Mouse (Mus musculus): ENCODE measurements around the gene Dusp21. TPM values are rescaled to one million over a fixed set of nuclear protein-coding genes. Genes with fewer than 3 reads are reported as not detected.

The Dusp21 gene
- not detected in 2 replicates for polyA plus RNA-seq (2012; rRNA removed)

GRCm38 (mm10) chrX:18145557-18145956 lies at the start of gene Dusp21:
TSS of gene Dusp21 (plus strand) at chrX:18145857.
- DNase-seq (ENCODE audit: low read depth, low spot score), result no peak
- 90% methylated on average over 1 of the region's 1 CpGs for WGBS

- no peak for DNase-seq (ENCODE audit: low read depth, low spot score)
- 64% methylated on average over 4 of the region's 4 CpGs for WGBS
Measured at GRCm38 (mm10) chrX:18160734-18161442, 15.2 kb downstream of the Dusp21 start.

- DNase-seq (ENCODE audit: low read depth, low spot score), result no peak
- WGBS, result 1% methylated on average over 26 of the region's 28 CpGs
Measured at GRCm38 (mm10) chrX:18161796-18162191, 16.1 kb downstream of the Dusp21 start.

GRCm38 (mm10) chrX:18162192-18162857 lies 16.7 kb downstream of the Dusp21 start, which contains the start of gene Kdm6a:
TSS of gene Kdm6a (plus strand) at chrX:18162575.
- WGBS, result under 1% methylated on average over 50 of the region's 50 CpGs
- DNase-seq (ENCODE audit: low read depth, low spot score), result peak; percentile 87

- no peak for DNase-seq (ENCODE audit: low read depth, low spot score)
- under 1% methylated on average over 84 of the region's 95 CpGs for WGBS
Measured at GRCm38 (mm10) chrX:18162861-18163731, 17.4 kb downstream of the Dusp21 start.

- no peak for DNase-seq (ENCODE audit: low read depth, low spot score)
- WGBS, result 2% methylated on average over 10 of the region's 10 CpGs
Measured at GRCm38 (mm10) chrX:18163917-18164624, 18.4 kb downstream of the Dusp21 start.

GRCm38 (mm10) chrX:18165121-18165520 lies 19.5 kb downstream of the Dusp21 start:
- DNase-seq (ENCODE audit: low read depth, low spot score), result no peak
- 29% methylated on average over 2 of the region's 2 CpGs for WGBS

- WGBS, result 48% methylated on average over 3 of the region's 3 CpGs
- DNase-seq (ENCODE audit: low read depth, low spot score), result no peak
Measured at GRCm38 (mm10) chrX:18166961-18167360, 21.3 kb downstream of the Dusp21 start.

GRCm38 (mm10) chrX:18168940-18169339 lies 23.3 kb downstream of the Dusp21 start:
- no peak for DNase-seq (ENCODE audit: low read depth, low spot score)
- 71% methylated on average over 1 of the region's 1 CpGs for WGBS

GRCm38 (mm10) chrX:18174831-18175230 lies 29.2 kb downstream of the Dusp21 start:
- DNase-seq (ENCODE audit: low read depth, low spot score), result no peak

GRCm38 (mm10) chrX:18177803-18178202 lies 32.1 kb downstream of the Dusp21 start:
- no peak for DNase-seq (ENCODE audit: low read depth, low spot score)
- 88% methylated on average over 4 of the region's 4 CpGs for WGBS

More at GRCm38 (mm10) chrX:18174831-18175230, 29.2 kb downstream of the Dusp21 start:
- WGBS, result 27% methylated on average over 4 of the region's 4 CpGs

GRCm38 (mm10) chrX:18179492-18179891 lies 33.8 kb downstream of the Dusp21 start:
- WGBS, result 56% methylated on average over 1 of the region's 1 CpGs
- no peak for DNase-seq (ENCODE audit: low read depth, low spot score)

- DNase-seq (ENCODE audit: low read depth, low spot score), result no peak
Measured at GRCm38 (mm10) chrX:18187203-18187602, 41.5 kb downstream of the Dusp21 start.

GRCm38 (mm10) chrX:18188293-18188692 lies 42.6 kb downstream of the Dusp21 start:
- WGBS, result 83% methylated on average over 2 of the region's 2 CpGs

More at GRCm38 (mm10) chrX:18188293-18188692, 42.6 kb downstream of the Dusp21 start:
- no peak for DNase-seq (ENCODE audit: low read depth, low spot score)

Other genes starting within 250 kb of the Dusp21 start
- 7.8 and 13.3 TPM in 2 replicates for gene Kdm6a, start 16.7 kb downstream of the Dusp21 start, polyA plus RNA-seq (2012; rRNA removed)